Mouse (Mus musculus) forebrain, embryonic 11.5 days (tissue): Measurements from ENCODE around the gene Rtl4. TPM values are rescaled to one million over a fixed set of nuclear protein-coding genes. Genes with fewer than 3 reads are reported as not detected.

Experiments used
- ATAC-seq: fragments of 200-750 bp; cut with Nextera tagmentation; replicated peaks from 2 replicates; pipeline ENCODE4 v1.8.0; 2017; ENCODE audit warnings: moderate TSS enrichment; ENCODE audit not compliant: low FRiP score
- DNase-seq: peaks from one replicate; pipeline ENCODE4 v3.0.0-alpha.2; 2017; ENCODE audit warnings: low spot score
- H3K27ac ChIP-seq: fragments of 300-500 bp; sonication (generic); 2 replicates; pipeline ENCODE4 v1.5.1; 2014; ENCODE audit warnings: low read depth, low read length
- H3K27me3 ChIP-seq: fragments of 300-500 bp; sonication (generic); 2 replicates; pipeline ENCODE4 v1.6.1; 2014; ENCODE audit warnings: mild to moderate bottlenecking, low read length, mixed read lengths; ENCODE audit not compliant: control insufficient read depth, insufficient read depth
- H3K36me3 ChIP-seq: fragments of 300-500 bp; sonication (generic); 2 replicates; pipeline ENCODE4 v1.6.1; 2014; ENCODE audit warnings: mild to moderate bottlenecking, low read length, moderate library complexity, mixed read lengths; ENCODE audit not compliant: control insufficient read depth, insufficient read depth
- H3K4me1 ChIP-seq: fragments of 300-500 bp; sonication (generic); replicated peaks from 2 replicates; pipeline ENCODE4 v1.6.1; 2014; ENCODE audit warnings: low read length, mixed read lengths; ENCODE audit not compliant: control insufficient read depth, insufficient read depth
- H3K4me2 ChIP-seq: fragments of 300-500 bp; sonication (generic); 2 replicates; pipeline ENCODE4 v1.6.1; 2014; ENCODE audit warnings: low read depth, mild to moderate bottlenecking, low read length, moderate library complexity, mixed read lengths; ENCODE audit not compliant: severe bottlenecking
- H3K4me3 ChIP-seq: fragments of 300-500 bp; sonication (generic); 2 replicates; pipeline ENCODE4 v1.5.1; 2014; ENCODE audit warnings: low read depth, low read length
- H3K9ac ChIP-seq: fragments of 300-500 bp; sonication (generic); 2 replicates; pipeline ENCODE4 v1.6.1; 2014; ENCODE audit warnings: low read length
- H3K9me3 ChIP-seq: fragments of 300-500 bp; sonication (generic); 2 replicates; pipeline ENCODE4 v1.6.1; 2016; ENCODE audit warnings: low read length, mixed read lengths; ENCODE audit not compliant: control insufficient read depth
- WGBS: fragments of 180-500 bp; shearing (Covaris S2); extraction: QIAGEN DNeasy Blood & Tissue Kit; methylation state at CpG from one replicate; pipeline ENCODE4 v1.1.7; 2014; 5-methylcytosine and 5-hydroxymethylcytosine counted together
- polyA plus RNA-seq: library from polyadenylated mRNA; unstranded; fragments of >200 nt; fragmentation: Nextera tagmentation; extraction: Ambion mirVana; gene quantifications from 2 replicates; pipeline ENCODE4 v1.2.1, GENCODE M21; 2014

Gene Rtl4
- polyA plus RNA-seq = 0.13 TPM in 1 of 2 replicates, not detected in the other

GRCm38 (mm10) chrX:144688207-144689118 is at the start of gene Rtl4:
Gene Rtl4, plus strand, starts transcription at chrX:144688907.
- WGBS = 21% methylated on average over 22 of the region's 31 CpGs
- H3K4me2 ChIP-seq = peak within 1 kb of the TSS; percentile 53
- H3K4me3 ChIP-seq = peak within 1 kb of the TSS; percentile 37
- peak; percentile 82; the same call in 1 of the 2 replicates for ATAC-seq
- H3K4me1 ChIP-seq = no peaks in the 10 kb centered on the region
- H3K27ac ChIP-seq = no peak within 1 kb of the TSS
- DNase-seq = peak; percentile 60
- peak within 1 kb of the TSS; percentile 39 for H3K9ac ChIP-seq
- no peaks in the 10 kb centered on the region for H3K36me3 ChIP-seq
- H3K9me3 ChIP-seq = no peaks in the 10 kb centered on the region
- peaks cover 6% of the 10 kb centered on the region; the same call in 1 of the 2 replicates for H3K27me3 ChIP-seq

GRCm38 (mm10) chrX:144644756-144645155 is 44.0 kb upstream of the Rtl4 start:
- DNase-seq (no peak), ATAC-seq (no peak)
- Histone ChIP-seq H3K9me3 (no peaks in the 10 kb centered on the region), H3K4me2 (no peak overlapping the region), H3K4me3 (no peak overlapping the region), H3K4me1 (no peaks in the 10 kb centered on the region), H3K9ac (no peak overlapping the region), H3K27ac (no peak overlapping the region), H3K27me3 (no peaks in the 10 kb centered on the region), H3K36me3 (no peaks in the 10 kb centered on the region)
- WGBS = 76% methylated on average over 3 of the region's 3 CpGs

- no peak overlapping the region for H3K9ac ChIP-seq
- H3K4me3 ChIP-seq = no peak overlapping the region
- ATAC-seq (no peak), DNase-seq (no peak)
- H3K4me2 ChIP-seq = no peak overlapping the region
- H3K9me3 ChIP-seq = no peaks in the 10 kb centered on the region
- H3K36me3 ChIP-seq = no peaks in the 10 kb centered on the region
- H3K27me3 ChIP-seq = no peaks in the 10 kb centered on the region
- no peak overlapping the region for H3K27ac ChIP-seq
- no peaks in the 10 kb centered on the region for H3K4me1 ChIP-seq
- 43% methylated on average over 1 of the region's 1 CpGs for WGBS
Measured at GRCm38 (mm10) chrX:144645394-144645793, 43.3 kb upstream of the Rtl4 start.

- 81% methylated on average over 2 of the region's 2 CpGs for WGBS
- Histone ChIP-seq H3K4me3 (no peak overlapping the region), H3K9me3 (no peaks in the 10 kb centered on the region), H3K36me3 (no peaks in the 10 kb centered on the region), H3K4me1 (no peaks in the 10 kb centered on the region), H3K9ac (no peak overlapping the region), H3K27ac (no peak overlapping the region), H3K4me2 (no peak overlapping the region), H3K27me3 (no peaks in the 10 kb centered on the region)
- DNase-seq = no peak
- no peak for ATAC-seq
Measured at GRCm38 (mm10) chrX:144652196-144652595, 36.5 kb upstream of the Rtl4 start.

GRCm38 (mm10) chrX:144687742-144688141 is 965 bp upstream of the Rtl4 start:
- ATAC-seq = no peak
- no peaks in the 10 kb centered on the region for H3K4me1 ChIP-seq
- WGBS = 24% methylated on average over 20 of the region's 20 CpGs
- no peaks in the 10 kb centered on the region for H3K9me3 ChIP-seq
- H3K4me3 ChIP-seq = peak overlapping the region; percentile 37; the same call in 1 of the 2 replicates
- H3K27ac ChIP-seq = no peak overlapping the region
- peaks cover 6% of the 10 kb centered on the region; the same call in 1 of the 2 replicates for H3K27me3 ChIP-seq
- no peak for DNase-seq
- peak overlapping the region; percentile 53 for H3K4me2 ChIP-seq
- no peak overlapping the region for H3K9ac ChIP-seq
- H3K36me3 ChIP-seq = no peaks in the 10 kb centered on the region

- Histone ChIP-seq H3K4me1 (no peaks in the 10 kb centered on the region), H3K4me3 (peak within 1 kb of the TSS; percentile 37), H3K36me3 (no peaks in the 10 kb centered on the region), H3K9me3 (no peaks in the 10 kb centered on the region), H3K9ac (peak within 1 kb of the TSS; percentile 39), H3K27me3 (peaks cover 6% of the 10 kb centered on the region; the same call in 1 of the 2 replicates), H3K4me2 (peak within 1 kb of the TSS; percentile 53), H3K27ac (no peak within 1 kb of the TSS)
- 29% methylated on average over 1 of the region's 1 CpGs for WGBS
- DNase-seq (no peak), ATAC-seq (no peak)
Measured at GRCm38 (mm10) chrX:144688142-144688206, 733 bp upstream of the Rtl4 start, which contains the start of gene Trpc5. Gene Trpc5, minus strand, starts transcription at chrX:144688180.

- Histone ChIP-seq H3K4me1 (no peaks in the 10 kb centered on the region), H3K36me3 (no peaks in the 10 kb centered on the region), H3K27me3 (peaks cover 6% of the 10 kb centered on the region; the same call in 1 of the 2 replicates), H3K4me3 (peak overlapping the region; percentile 37), H3K9ac (peak overlapping the region; percentile 39), H3K27ac (no peak overlapping the region), H3K4me2 (peak overlapping the region; percentile 53), H3K9me3 (no peaks in the 10 kb centered on the region)
- no peak for DNase-seq
- 20% methylated on average over 20 of the region's 21 CpGs for WGBS
- peak; percentile 85 for ATAC-seq
Measured at GRCm38 (mm10) chrX:144689119-144689858, 582 bp downstream of the Rtl4 start.

GRCm38 (mm10) chrX:144689859-144690181 is 1.1 kb downstream of the Rtl4 start:
- DNase-seq = no peak
- ATAC-seq = no peak
- Histone ChIP-seq H3K27ac (no peak overlapping the region), H3K4me3 (no peak overlapping the region; the same call in 1 of the 2 replicates), H3K4me1 (no peaks in the 10 kb centered on the region), H3K27me3 (peaks cover 6% of the 10 kb centered on the region; the same call in 1 of the 2 replicates), H3K36me3 (no peaks in the 10 kb centered on the region), H3K4me2 (peak overlapping the region; percentile 53), H3K9me3 (no peaks in the 10 kb centered on the region), H3K9ac (no peak overlapping the region)
- WGBS = 25% methylated on average over 7 of the region's 7 CpGs
